Mouse (Mus musculus) forebrain, embryonic 16.5 days (tissue): ENCODE results near the gene Clpb. TPM values are rescaled to one million over a fixed set of nuclear protein-coding genes. Genes with fewer than 3 reads are reported as not detected.

Experiments
- ATAC-seq: fragments of 200-750 bp; cut with Nextera tagmentation; 2 replicates; pipeline ENCODE4 v1.8.0; 2017; ENCODE audit warnings: mild to moderate bottlenecking, moderate library complexity
- H3K27ac ChIP-seq: fragments of 300-500 bp; sonication (generic); 2 replicates; pipeline ENCODE4 v1.5.1; 2014; ENCODE audit warnings: low read length, control low read depth
- H3K27me3 ChIP-seq: fragments of 300-500 bp; sonication (generic); replicated peaks from 2 replicates; pipeline ENCODE4 v1.6.1; 2014; ENCODE audit warnings: low read length; ENCODE audit not compliant: control insufficient read depth, insufficient read depth
- H3K36me3 ChIP-seq: fragments of 300-500 bp; sonication (generic); 2 replicates; pipeline ENCODE4 v1.6.1; 2014; ENCODE audit not compliant: control insufficient read depth, insufficient read depth
- H3K4me1 ChIP-seq: fragments of 300-500 bp; sonication (generic); replicated peaks from 2 replicates; pipeline ENCODE4 v1.6.1; 2014; ENCODE audit warnings: low read length; ENCODE audit not compliant: control insufficient read depth, insufficient read depth
- H3K4me2 ChIP-seq: fragments of 300-500 bp; sonication (generic); 2 replicates; pipeline ENCODE4 v1.6.1; 2014; ENCODE audit warnings: mild to moderate bottlenecking, low read length, control low read depth
- H3K4me3 ChIP-seq: fragments of 300-500 bp; sonication (generic); replicated peaks from 2 replicates; pipeline ENCODE4 v1.5.1; 2014; ENCODE audit warnings: mild to moderate bottlenecking, low read length, control low read depth
- H3K9ac ChIP-seq: fragments of 300-500 bp; sonication (generic); replicated peaks from 2 replicates; pipeline ENCODE4 v1.6.1; 2014; ENCODE audit warnings: low read depth, low read length, control low read depth
- H3K9me3 ChIP-seq: fragments of 300-500 bp; sonication (generic); 2 replicates; pipeline ENCODE4 v1.6.1; 2016; ENCODE audit warnings: low read length; ENCODE audit not compliant: control insufficient read depth
- WGBS: fragments of 180-500 bp; shearing (Covaris S2); extraction: QIAGEN DNeasy Blood & Tissue Kit; methylation state at CpG from one replicate; pipeline ENCODE4 v1.1.7; 2014; 5-methylcytosine and 5-hydroxymethylcytosine counted together
- polyA plus RNA-seq: library from polyadenylated mRNA; unstranded; fragments of >200 nt; fragmentation: Nextera tagmentation; extraction: Ambion mirVana; gene quantifications from 2 replicates; pipeline ENCODE4 v1.2.1, GENCODE M21; 2015

Clpb gene
- polyA plus RNA-seq, 1 experiment from 2014 or later, result 51.9 TPM

- peaks cover 10% of the 10 kb centered on the region for H3K4me1 ChIP-seq
- H3K9ac ChIP-seq, result no peak overlapping the region
- H3K27ac ChIP-seq, result no peak overlapping the region
- H3K36me3 ChIP-seq, result no peaks in the 10 kb centered on the region
- no peak overlapping the region for H3K4me2 ChIP-seq
- H3K9me3 ChIP-seq, result no peaks in the 10 kb centered on the region
- H3K27me3 ChIP-seq, result no peaks in the 10 kb centered on the region
- WGBS, result 56% methylated on average over 3 of the region's 3 CpGs
- ATAC-seq, result no peak
- no peak overlapping the region for H3K4me3 ChIP-seq
These were observed 36.9 kb downstream of the Clpb start for GRCm38 (mm10) chr7:101700296-101700695.

DNA sequence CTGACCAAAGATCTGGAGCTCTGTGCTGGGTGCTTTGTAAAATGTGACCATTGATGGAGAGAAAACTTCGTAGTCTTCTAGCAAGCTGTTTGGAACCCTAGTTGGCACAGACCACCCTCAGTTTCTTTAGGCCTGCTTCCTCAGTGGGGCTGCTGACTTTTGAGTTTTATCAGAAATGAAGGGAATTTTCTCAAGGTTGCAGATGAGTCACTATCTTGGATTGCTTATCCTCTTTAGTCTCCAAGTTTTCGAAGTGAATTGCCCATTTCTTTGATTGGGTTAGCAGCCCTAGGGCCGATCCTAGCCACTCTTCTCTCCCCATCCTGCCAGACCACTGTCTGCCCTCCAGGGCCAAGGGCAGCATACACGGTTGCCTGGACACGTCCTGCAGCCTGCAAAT is 39.3 kb downstream of the Clpb start:
- Histone ChIP-seq H3K36me3 (no peaks in the 10 kb centered on the region), H3K27me3 (no peaks in the 10 kb centered on the region), H3K4me3 (no peak overlapping the region), H3K4me2 (no peak overlapping the region), H3K4me1 (no peaks in the 10 kb centered on the region), H3K9ac (no peak overlapping the region), H3K9me3 (no peaks in the 10 kb centered on the region), H3K27ac (no peak overlapping the region)
- no peak for ATAC-seq
- WGBS, result 75% methylated on average over 5 of the region's 5 CpGs

DNA sequence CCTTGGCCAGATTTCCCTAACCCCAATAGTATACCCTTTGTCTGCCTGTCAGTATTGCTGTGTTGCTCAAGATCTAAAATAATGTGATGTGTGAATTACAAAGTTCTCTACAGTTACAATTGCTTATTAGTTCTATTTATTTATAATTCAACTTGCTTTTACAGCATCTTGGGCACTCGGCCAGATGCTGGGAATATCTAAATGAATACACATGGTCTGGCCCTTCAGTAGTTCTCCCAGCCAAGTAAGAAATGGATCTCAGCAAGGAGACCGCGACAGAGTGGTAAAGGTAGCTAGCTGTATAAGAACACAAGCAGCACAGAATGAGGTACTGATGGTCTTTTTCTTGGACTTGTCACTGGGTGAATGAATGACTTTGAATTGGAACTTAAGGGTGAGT is 46.2 kb downstream of the Clpb start:
- no peak overlapping the region for H3K4me3 ChIP-seq
- ATAC-seq, result no peak
- H3K9me3 ChIP-seq, result no peaks in the 10 kb centered on the region
- H3K4me2 ChIP-seq, result no peak overlapping the region
- H3K9ac ChIP-seq, result no peak overlapping the region
- no peaks in the 10 kb centered on the region for H3K36me3 ChIP-seq
- 88% methylated on average over 3 of the region's 3 CpGs for WGBS
- H3K27me3 ChIP-seq, result no peaks in the 10 kb centered on the region
- no peaks in the 10 kb centered on the region for H3K4me1 ChIP-seq
- no peak overlapping the region for H3K27ac ChIP-seq

- H3K4me2 ChIP-seq, result no peak overlapping the region
- ATAC-seq, result no peak
These were observed 46.8 kb downstream of the Clpb start for GRCm38 (mm10) chr7:101710236-101710635.

DNA sequence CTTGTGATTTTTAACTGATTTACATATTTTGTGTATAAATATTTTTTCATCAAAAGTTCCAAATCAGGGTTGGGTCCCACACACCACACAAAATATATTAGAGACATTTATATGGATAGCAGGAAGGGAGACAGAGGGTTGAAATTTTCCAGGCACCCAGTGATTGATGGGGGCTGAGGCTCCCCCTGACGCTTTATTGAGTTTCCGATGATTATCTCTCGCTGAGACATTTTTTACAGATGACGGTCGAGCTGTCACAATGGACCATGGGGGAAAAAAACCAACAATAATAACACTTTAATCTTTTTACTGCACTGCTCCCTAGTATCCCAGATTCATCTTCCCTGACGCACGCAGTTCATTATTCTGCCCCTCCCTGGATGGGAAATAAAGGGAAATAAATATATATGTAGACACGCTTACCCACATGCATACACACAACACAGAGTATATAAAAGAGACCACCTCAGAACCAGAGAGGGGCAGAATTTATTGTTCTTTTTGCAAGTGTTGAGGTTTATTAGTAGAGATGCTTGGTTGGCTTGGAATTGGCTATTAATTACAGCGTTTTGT is 50.5 kb downstream of the Clpb start:
- ATAC-seq, result no peak
- 88% methylated on average over 9 of the region's 9 CpGs for WGBS
- Histone ChIP-seq H3K4me2 (no peak overlapping the region), H3K27me3 (no peaks in the 10 kb centered on the region), H3K36me3 (no peaks in the 10 kb centered on the region), H3K4me1 (no peaks in the 10 kb centered on the region), H3K9ac (no peak overlapping the region), H3K4me3 (no peak overlapping the region), H3K27ac (no peak overlapping the region), H3K9me3 (no peaks in the 10 kb centered on the region)

More at GRCm38 (mm10) chr7:101710236-101710635, 46.8 kb downstream of the Clpb start:
- H3K27me3 ChIP-seq, result no peaks in the 10 kb centered on the region
- H3K36me3 ChIP-seq, result no peaks in the 10 kb centered on the region
- H3K27ac ChIP-seq, result no peak overlapping the region
- H3K4me3 ChIP-seq, result no peak overlapping the region
- H3K9ac ChIP-seq, result no peak overlapping the region
- WGBS, result 90% methylated on average over 5 of the region's 5 CpGs
- no peaks in the 10 kb centered on the region for H3K4me1 ChIP-seq
- no peaks in the 10 kb centered on the region for H3K9me3 ChIP-seq

GRCm38 (mm10) chr7:101715041-101715551 is 51.7 kb downstream of the Clpb start:
- H3K9ac ChIP-seq, result no peak overlapping the region
- no peak overlapping the region for H3K4me3 ChIP-seq
- H3K27me3 ChIP-seq, result no peaks in the 10 kb centered on the region
- H3K36me3 ChIP-seq, result no peaks in the 10 kb centered on the region
- H3K4me1 ChIP-seq, result no peaks in the 10 kb centered on the region
- H3K27ac ChIP-seq, result no peak overlapping the region
- 91% methylated on average over 5 of the region's 5 CpGs for WGBS
- no peak for ATAC-seq
- H3K4me2 ChIP-seq, result no peak overlapping the region
- no peaks in the 10 kb centered on the region for H3K9me3 ChIP-seq

DNA sequence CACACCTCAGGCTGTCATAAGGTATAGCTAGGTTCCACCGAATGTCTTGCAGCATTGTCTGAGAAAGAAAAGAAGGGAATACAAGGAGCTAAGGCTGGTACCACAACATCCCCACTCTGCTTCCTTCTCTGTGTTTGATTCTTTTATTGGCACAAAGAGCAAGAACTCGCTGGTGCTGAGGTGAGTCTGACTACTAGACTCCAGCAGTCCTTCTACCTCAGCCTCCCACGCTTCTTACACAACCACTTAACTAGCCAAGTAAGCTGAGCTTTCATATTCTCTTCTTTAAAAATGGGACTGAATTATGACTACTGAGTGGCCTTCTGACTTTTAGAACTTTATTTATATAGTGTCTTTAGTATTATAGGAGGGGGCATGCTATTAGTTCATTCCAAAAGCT is 56.9 kb downstream of the Clpb start:
- no peaks in the 10 kb centered on the region for H3K9me3 ChIP-seq
- no peaks in the 10 kb centered on the region for H3K36me3 ChIP-seq
- H3K27me3 ChIP-seq, result no peaks in the 10 kb centered on the region
- H3K4me3 ChIP-seq, result no peak overlapping the region
- H3K4me2 ChIP-seq, result no peak overlapping the region
- H3K27ac ChIP-seq, result no peak overlapping the region
- ATAC-seq, result no peak
- H3K4me1 ChIP-seq, result no peaks in the 10 kb centered on the region
- 88% methylated on average over 3 of the region's 3 CpGs for WGBS
- no peak overlapping the region for H3K9ac ChIP-seq

GRCm38 (mm10) chr7:101725081-101725480 is 61.6 kb downstream of the Clpb start:
- Histone ChIP-seq H3K4me2 (no peak overlapping the region), H3K4me1 (no peaks in the 10 kb centered on the region), H3K4me3 (no peak overlapping the region), H3K27me3 (no peaks in the 10 kb centered on the region), H3K9me3 (no peaks in the 10 kb centered on the region), H3K36me3 (no peaks in the 10 kb centered on the region), H3K27ac (no peak overlapping the region), H3K9ac (no peak overlapping the region)
- no peak for ATAC-seq
- WGBS, result 33% methylated on average over 4 of the region's 4 CpGs

- Histone ChIP-seq H3K4me2 (no peak overlapping the region), H3K4me3 (no peak overlapping the region), H3K9me3 (no peaks in the 10 kb centered on the region), H3K4me1 (no peaks in the 10 kb centered on the region), H3K36me3 (no peaks in the 10 kb centered on the region), H3K27me3 (no peaks in the 10 kb centered on the region), H3K27ac (no peak overlapping the region), H3K9ac (no peak overlapping the region)
- no peak for ATAC-seq
- WGBS, result 33% methylated on average over 2 of the region's 2 CpGs
These were observed 63.5 kb downstream of the Clpb start for GRCm38 (mm10) chr7:101726980-101727379.

GRCm38 (mm10) chr7:101732096-101732495 is 68.7 kb downstream of the Clpb start:
- no peak overlapping the region for H3K4me2 ChIP-seq
- H3K4me1 ChIP-seq, result no peaks in the 10 kb centered on the region
- H3K9me3 ChIP-seq, result no peaks in the 10 kb centered on the region
- H3K36me3 ChIP-seq, result no peaks in the 10 kb centered on the region
- H3K4me3 ChIP-seq, result no peak overlapping the region
- no peak overlapping the region for H3K27ac ChIP-seq
- WGBS, result 100% methylated on average over 1 of the region's 1 CpGs
- no peak for ATAC-seq
- no peaks in the 10 kb centered on the region for H3K27me3 ChIP-seq
- H3K9ac ChIP-seq, result no peak overlapping the region
